Mouse (Mus musculus) gonadal fat pad, adult 2 months (tissue): ENCODE measurements at regions not wholly inside any gene's neighbourhood (a gene's known extent, or its start where the extent isn't known, plus 50 kb on each side); places are given as distances from the start of the nearest gene placed in this dataset.

Experiments
- DNase-seq: peaks from one replicate; pipeline ENCODE4 v3.0.0-alpha.2; 2012; ENCODE audit warnings: low read depth

- DNase-seq, result no peak
Observed at GRCm38 (mm10) chr10:8072463-8072862, 116.4 kb upstream of the Tab2 start.

GRCm38 (mm10) chr10:8071858-8072257 is 115.8 kb upstream of the Tab2 start:
- DNase-seq, result no peak

GRCm38 (mm10) chr10:8070472-8070871 is 114.4 kb upstream of the Tab2 start:
- no peak for DNase-seq

- no peak for DNase-seq
Observed at GRCm38 (mm10) chr10:8066926-8067325, 110.9 kb upstream of the Tab2 start.

DNA sequence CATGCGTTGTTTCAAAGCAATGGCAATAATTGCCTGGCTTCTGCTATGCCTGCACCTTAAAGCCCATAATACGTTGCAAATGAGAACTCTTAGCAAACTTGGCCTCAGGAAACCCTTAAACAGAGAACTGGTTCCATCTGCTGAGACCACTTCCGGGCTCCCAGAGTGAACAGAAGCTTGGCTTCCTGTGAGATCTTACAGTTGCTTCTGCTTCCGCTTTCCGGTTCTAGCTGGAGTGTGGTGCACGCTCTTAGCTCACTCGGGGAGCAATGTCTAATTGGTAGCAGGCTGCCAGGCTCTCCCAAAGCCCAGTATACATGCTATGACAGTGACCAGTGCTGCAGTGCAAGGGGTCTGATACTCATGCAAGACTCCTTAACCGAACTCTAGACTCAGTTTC is 109.7 kb upstream of the Tab2 start:
- DNase-seq, result no peak

DNA sequence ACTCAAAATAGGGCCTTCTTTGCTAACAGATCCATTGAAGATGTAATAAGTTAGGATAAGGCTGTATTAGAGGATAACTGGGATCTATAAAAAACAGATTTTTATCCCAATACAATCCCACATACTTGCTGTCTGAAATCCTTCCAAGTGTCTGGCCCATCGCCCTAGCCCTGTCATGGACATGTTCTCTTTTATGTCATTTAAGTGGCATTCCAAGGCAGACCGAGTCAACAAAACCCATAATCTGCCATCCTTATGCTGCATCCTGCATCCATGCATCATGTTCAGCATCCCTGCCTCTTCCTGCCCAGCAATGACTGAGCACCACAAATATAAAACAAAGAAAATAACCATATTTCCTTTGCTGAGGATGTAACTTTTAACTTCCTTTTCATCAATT is 108.3 kb upstream of the Tab2 start:
- DNase-seq, result no peak

DNA sequence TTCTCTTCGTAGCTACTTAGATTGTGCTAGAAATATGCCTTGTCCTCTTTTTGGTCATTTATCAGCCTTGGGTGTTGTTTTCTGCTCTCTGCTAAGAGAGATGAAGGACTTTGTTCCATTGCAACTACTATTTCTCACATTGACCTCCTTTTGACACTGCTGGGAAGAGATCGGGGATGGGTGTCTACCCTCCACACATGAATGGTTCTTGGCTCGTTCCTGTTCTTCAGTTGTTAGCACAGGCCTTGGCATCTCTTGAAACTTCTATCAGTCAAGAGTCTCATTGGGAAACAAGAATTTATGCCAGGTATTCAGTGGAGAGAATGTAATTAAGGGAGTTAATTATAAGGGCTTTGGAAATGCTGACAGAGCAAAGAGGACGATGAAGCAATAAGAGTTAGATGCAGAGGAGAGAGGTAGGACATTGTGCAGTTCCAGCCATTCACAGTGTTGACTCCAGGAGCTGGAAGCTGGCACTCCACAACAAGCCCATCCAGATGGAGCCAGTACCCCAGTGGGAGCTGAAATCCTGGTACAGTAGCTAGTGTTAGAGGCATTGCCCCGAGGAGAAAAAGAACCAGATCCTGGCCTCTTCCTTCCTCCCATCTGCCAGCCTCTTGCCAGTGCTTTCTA is 107.5 kb upstream of the Tab2 start:
- DNase-seq, result no peak

DNA sequence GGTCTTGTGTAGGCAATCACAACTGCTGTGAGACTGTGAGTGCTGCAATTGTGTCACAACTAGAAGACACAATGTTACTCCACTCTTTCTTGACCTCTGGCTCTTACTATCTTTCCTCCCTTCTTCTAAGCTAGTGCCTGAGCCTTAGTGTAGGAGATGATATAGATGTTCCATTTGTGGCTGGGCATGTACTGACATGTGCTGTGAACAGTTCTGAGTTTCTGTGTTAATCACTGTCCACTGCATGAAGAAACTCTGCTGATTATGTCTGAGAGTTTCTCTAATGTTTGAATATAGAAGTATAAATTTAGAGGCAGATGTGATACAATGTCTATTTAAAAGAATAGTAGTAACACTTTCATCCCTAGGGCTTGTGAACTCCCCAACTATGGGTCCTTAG is 105.0 kb upstream of the Tab2 start:
- no peak for DNase-seq

GRCm38 (mm10) chr10:8059769-8060168 is 103.7 kb upstream of the Tab2 start:
- DNase-seq, result no peak

DNA sequence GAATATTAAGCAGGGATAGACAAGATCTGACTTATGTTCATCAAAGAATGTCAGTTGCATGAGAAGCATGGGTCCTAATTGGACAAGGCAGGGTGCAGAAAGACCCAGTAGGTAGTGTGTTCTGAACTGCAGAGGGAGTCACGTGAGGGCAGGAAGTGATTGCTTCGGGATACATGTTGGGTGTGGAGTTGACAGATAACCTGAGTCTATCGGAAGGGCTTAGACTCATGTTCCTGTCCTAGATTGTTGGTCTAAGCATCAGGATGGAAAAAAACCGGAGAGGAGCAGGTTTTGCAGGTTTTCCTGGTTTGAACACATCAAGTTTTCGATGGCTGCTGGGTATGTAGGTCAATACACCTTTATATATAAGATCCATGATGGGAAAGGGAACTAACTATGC is 101.8 kb upstream of the Tab2 start:
- DNase-seq, result no peak

DNA sequence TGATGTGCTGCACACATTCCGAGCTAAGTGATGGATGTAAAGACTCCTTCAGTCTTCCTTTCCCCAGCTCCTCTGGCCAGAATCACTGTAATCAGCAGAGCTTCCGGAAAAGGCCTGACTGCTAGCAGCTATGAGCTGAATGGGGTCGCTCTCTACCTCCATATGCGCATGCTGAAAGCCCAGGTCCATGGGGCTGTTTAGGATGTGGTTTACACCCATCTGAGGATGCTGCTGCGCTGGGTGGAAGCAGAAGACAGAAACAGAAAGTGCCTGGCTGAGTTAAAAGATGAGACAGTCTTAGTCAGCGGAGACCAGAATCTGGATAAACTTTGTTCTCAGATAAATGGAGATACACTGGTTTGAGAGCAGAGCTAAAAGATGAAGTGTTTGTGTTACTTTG is 99.3 kb upstream of the Tab2 start:
- no peak for DNase-seq

GRCm38 (mm10) chr10:8043416-8044163 is 87.6 kb upstream of the Tab2 start:
- DNase-seq, result no peak

GRCm38 (mm10) chr10:8042306-8042705 is 86.3 kb upstream of the Tab2 start:
- DNase-seq, result no peak

DNA sequence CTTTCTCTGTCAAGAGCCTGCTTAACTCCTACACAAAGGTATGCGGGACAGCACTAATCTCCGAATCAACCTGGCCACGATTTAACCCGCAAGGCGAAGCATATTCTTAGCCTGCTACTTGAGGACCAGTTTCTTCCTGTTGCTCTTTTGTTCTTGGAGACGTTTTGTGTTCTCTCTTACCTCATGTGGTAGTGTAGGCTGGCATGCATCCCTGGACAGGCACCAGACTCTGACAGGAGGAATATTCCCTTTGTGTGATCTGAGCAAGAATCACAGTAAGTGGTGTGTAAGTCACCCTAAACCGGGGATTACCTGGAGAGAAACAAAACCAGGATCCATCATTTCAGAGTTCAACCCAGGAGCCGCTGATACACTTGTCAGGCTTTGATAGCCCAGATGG is 85.8 kb upstream of the Tab2 start:
- DNase-seq, result no peak

DNA sequence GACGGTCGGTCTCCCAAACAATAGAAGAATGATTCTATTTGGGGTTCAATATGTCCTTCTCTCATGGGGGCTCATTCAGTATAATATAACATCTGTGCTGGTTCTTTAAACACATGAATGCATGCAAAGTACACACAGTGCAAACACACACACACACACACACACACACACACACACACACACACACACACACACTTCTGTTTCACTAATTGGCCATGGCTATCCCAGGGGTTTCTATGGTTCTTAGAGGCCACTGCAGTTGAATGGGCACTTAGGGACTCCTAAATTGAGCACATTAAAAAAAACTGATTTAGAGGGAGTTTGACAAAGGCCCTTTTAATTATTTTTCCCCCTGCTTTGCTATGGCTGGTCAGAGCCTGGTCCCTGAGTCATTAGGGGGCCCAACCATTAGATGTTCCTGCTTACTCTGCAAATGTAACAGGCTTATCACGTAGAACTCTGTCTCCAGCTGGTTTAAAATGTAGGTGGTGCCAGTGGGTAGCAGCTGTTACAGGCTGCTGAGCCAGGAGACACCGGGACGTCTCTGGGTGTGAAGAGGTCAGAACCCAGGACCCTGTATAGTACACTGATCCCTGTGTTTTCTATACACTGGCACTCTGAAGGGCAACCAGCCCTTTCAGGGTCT is 82.1 kb upstream of the Tab2 start:
- DNase-seq, result no peak

- peak; percentile 87 for DNase-seq
Observed at GRCm38 (mm10) chr10:8036293-8036692, 80.3 kb upstream of the Tab2 start.

DNA sequence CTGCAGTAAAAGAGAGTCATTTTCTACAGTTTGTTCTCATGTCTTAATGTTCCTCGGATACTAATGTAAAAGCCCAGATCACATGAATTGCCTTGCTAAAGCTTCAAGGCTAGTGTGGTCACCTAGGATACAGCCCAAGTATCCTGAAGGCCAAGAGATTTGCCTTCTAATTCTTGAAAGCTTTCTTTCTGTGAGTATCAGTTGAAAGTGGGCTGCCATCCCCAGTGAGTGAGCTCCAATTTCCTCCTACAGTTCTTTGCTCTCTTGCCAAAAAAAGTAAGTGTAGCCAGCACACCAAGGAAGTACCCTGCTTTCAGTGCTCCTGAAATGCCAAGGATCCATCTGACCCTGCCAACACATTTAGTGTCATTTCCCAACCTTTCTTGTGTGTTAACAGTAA is 79.3 kb upstream of the Tab2 start:
- no peak for DNase-seq

GRCm38 (mm10) chr10:8032203-8032602 is 76.2 kb upstream of the Tab2 start:
- DNase-seq, result no peak

DNA sequence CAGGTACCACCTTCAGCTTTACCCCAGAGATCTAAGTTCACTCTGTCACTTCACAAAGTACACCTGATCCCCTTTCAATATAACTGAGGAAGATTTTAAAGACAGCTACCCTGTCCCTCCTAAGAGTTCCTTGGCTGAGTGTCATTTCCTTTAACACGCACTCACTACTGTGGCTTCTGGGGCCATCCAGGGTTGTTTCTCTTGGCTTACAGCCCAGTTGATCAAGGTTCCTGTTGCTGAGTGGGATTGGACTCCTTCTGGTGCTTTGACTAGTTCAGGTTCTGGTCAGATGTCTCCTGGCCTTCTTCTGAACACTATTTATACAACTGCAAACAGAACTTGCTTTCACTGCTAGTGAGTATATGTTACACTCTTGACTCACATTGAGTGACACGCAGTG is 72.8 kb upstream of the Tab2 start:
- DNase-seq, result no peak

GRCm38 (mm10) chr10:8027023-8027422 is 71.0 kb upstream of the Tab2 start:
- peak; percentile 45 for DNase-seq

- no peak for DNase-seq
Observed at GRCm38 (mm10) chr10:8023741-8024140, 67.7 kb upstream of the Tab2 start.

- no peak for DNase-seq
Observed at GRCm38 (mm10) chr10:8021971-8022370, 65.9 kb upstream of the Tab2 start.
